Mouse (Mus musculus): ENCODE data around the gene Tmem147. TPM values are rescaled to one million over a fixed set of nuclear protein-coding genes. Genes with fewer than 3 reads are reported as not detected.

The Tmem147 gene
- 158 and 172 TPM in 2 replicates for polyA plus RNA-seq (2012; rRNA removed)

GRCm38 (mm10) chr7:30729396-30730063 lies at the start of gene Tmem147:
TSS of gene Tmem147 (minus strand) at chr7:30729540.

GRCm38 (mm10) chr7:30763456-30763855 lies 34.1 kb upstream of the Tmem147 start, which contains the start of gene Dmkn:
TSS of gene Dmkn (plus strand) at chr7:30763756.

GRCm38 (mm10) chr7:30751086-30751669 lies 21.8 kb upstream of the Tmem147 start, which contains the start of gene Sbsn:
TSS of gene Sbsn (plus strand) at chr7:30751471.

GRCm38 (mm10) chr7:30743617-30744016 lies 14.3 kb upstream of the Tmem147 start, which contains the start of gene Gapdhs:
TSS of gene Gapdhs (minus strand) at chr7:30743681.

GRCm38 (mm10) chr7:30711942-30712341 lies 17.4 kb downstream of the Tmem147 start, which contains the start of gene Atp4a:
TSS of gene Atp4a (plus strand) at chr7:30712209.

GRCm38 (mm10) chr7:30698589-30698988 lies 30.8 kb downstream of the Tmem147 start, which contains the start of gene 2200002J24Rik:
TSS of gene 2200002J24Rik (plus strand) at chr7:30698926.

Other genes starting within 250 kb of the Tmem147 start
- gene Prodh2, start 235.9 kb downstream of the Tmem147 start, polyA plus RNA-seq (2012; rRNA removed) = not detected in 2 replicates
- gene Arhgap33, start 194.5 kb downstream of the Tmem147 start, polyA plus RNA-seq (2012; rRNA removed) = 17.3 and 18.3 TPM in 2 replicates
- 80.2 and 99.4 TPM in 2 replicates for gene Hspb6, start 177.4 kb downstream of the Tmem147 start, polyA plus RNA-seq (2012; rRNA removed)
- 8.5 TPM in 2 replicates for gene Proser3, start 177.2 kb downstream of the Tmem147 start, polyA plus RNA-seq (2012; rRNA removed)
- 32.0 and 32.4 TPM in 2 replicates for gene Lin37, start 169.7 kb downstream of the Tmem147 start, polyA plus RNA-seq (2012; rRNA removed)
- 40.8 and 56.2 TPM in 2 replicates for gene U2af1l4, start 166.2 kb downstream of the Tmem147 start, polyA plus RNA-seq (2012; rRNA removed)
- 1.2 and 1.4 TPM in 2 replicates for gene Gm49396, start 166.2 kb downstream of the Tmem147 start, polyA plus RNA-seq (2012; rRNA removed)
- gene Psenen, start 165.9 kb downstream of the Tmem147 start, polyA plus RNA-seq (2012; rRNA removed) = 109 and 156 TPM in 2 replicates
- 7.7 and 8.8 TPM in 2 replicates for gene Igflr1, start 164.1 kb downstream of the Tmem147 start, polyA plus RNA-seq (2012; rRNA removed)
- 46.0 and 47.1 TPM in 2 replicates for gene Kmt2b, start 140.8 kb downstream of the Tmem147 start, polyA plus RNA-seq (2012; rRNA removed)
- gene Zbtb32, start 130.6 kb downstream of the Tmem147 start, polyA plus RNA-seq (2012; rRNA removed) = 5.3 and 6.6 TPM in 2 replicates
- 24.9 and 37.7 TPM in 2 replicates for gene Upk1a, start 116.7 kb downstream of the Tmem147 start, polyA plus RNA-seq (2012; rRNA removed)
- gene Cox6b1, start 103.4 kb downstream of the Tmem147 start, polyA plus RNA-seq (2012; rRNA removed) = 423 and 473 TPM in 2 replicates
- gene Etv2, start 93.7 kb downstream of the Tmem147 start, polyA plus RNA-seq (2012; rRNA removed) = not detected in 2 replicates
- gene Rbm42, start 79.2 kb downstream of the Tmem147 start, polyA plus RNA-seq (2012; rRNA removed) = 82.7 and 93.1 TPM in 2 replicates
- gene Haus5, start 64.5 kb downstream of the Tmem147 start, polyA plus RNA-seq (2012; rRNA removed) = 7.2 and 8.7 TPM in 2 replicates
- gene Pmis2, start 57.9 kb downstream of the Tmem147 start, polyA plus RNA-seq (2012; rRNA removed) = not detected in 2 replicates
- gene 2200002J24Rik, start 30.6 kb downstream of the Tmem147 start, polyA plus RNA-seq (2012; rRNA removed) = 0.91 and 1.2 TPM in 2 replicates
- gene Atp4a, start 17.3 kb downstream of the Tmem147 start, polyA plus RNA-seq (2012; rRNA removed) = 0.51 and 0.90 TPM in 2 replicates
- not detected in 2 replicates for gene Gapdhs, start 14.1 kb upstream of the Tmem147 start, polyA plus RNA-seq (2012; rRNA removed)
- 1.2 and 1.8 TPM in 2 replicates for gene Sbsn, start 21.9 kb upstream of the Tmem147 start, polyA plus RNA-seq (2012; rRNA removed)
- 3.6 and 5.1 TPM in 2 replicates for gene Dmkn, start 34.2 kb upstream of the Tmem147 start, polyA plus RNA-seq (2012; rRNA removed)
- gene Krtdap, start 58.4 kb upstream of the Tmem147 start, polyA plus RNA-seq (2012; rRNA removed) = not detected in 2 replicates
- 65.9 and 69.4 TPM in 2 replicates for gene Ffar2, start 94.2 kb upstream of the Tmem147 start, polyA plus RNA-seq (2012; rRNA removed)
- gene Ffar3, start 126.6 kb upstream of the Tmem147 start, polyA plus RNA-seq (2012; rRNA removed) = 1.6 and 3.7 TPM in 2 replicates
- 0.62 and 0.66 TPM in 2 replicates for gene Ffar1, start 132.0 kb upstream of the Tmem147 start, polyA plus RNA-seq (2012; rRNA removed)
- 3.6 and 5.0 TPM in 2 replicates for gene Cd22, start 150.8 kb upstream of the Tmem147 start, polyA plus RNA-seq (2012; rRNA removed)
- gene Mag, start 185.3 kb upstream of the Tmem147 start, polyA plus RNA-seq (2012; rRNA removed) = 0.63 and 0.67 TPM in 2 replicates
- gene Hamp2, start 195.1 kb upstream of the Tmem147 start, polyA plus RNA-seq (2012; rRNA removed) = 1.2 and 15.5 TPM in 2 replicates
- gene Hamp, start 214.5 kb upstream of the Tmem147 start, polyA plus RNA-seq (2012; rRNA removed) = 0.73 and 1.2 TPM in 2 replicates
- 131 and 151 TPM in 2 replicates for gene Usf2, start 227.3 kb upstream of the Tmem147 start, polyA plus RNA-seq (2012; rRNA removed)
- gene Lsr, start 243.9 kb upstream of the Tmem147 start, polyA plus RNA-seq (2012; rRNA removed) = 312 and 358 TPM in 2 replicates
- gene Fam187b, start 244.2 kb upstream of the Tmem147 start, polyA plus RNA-seq (2012; rRNA removed) = 4.6 and 5.6 TPM in 2 replicates

All from colon, adult 2 months (tissue).